Mouse (Mus musculus): ENCODE measurements around the gene Arl13b.

Arl13b gene

DNA sequence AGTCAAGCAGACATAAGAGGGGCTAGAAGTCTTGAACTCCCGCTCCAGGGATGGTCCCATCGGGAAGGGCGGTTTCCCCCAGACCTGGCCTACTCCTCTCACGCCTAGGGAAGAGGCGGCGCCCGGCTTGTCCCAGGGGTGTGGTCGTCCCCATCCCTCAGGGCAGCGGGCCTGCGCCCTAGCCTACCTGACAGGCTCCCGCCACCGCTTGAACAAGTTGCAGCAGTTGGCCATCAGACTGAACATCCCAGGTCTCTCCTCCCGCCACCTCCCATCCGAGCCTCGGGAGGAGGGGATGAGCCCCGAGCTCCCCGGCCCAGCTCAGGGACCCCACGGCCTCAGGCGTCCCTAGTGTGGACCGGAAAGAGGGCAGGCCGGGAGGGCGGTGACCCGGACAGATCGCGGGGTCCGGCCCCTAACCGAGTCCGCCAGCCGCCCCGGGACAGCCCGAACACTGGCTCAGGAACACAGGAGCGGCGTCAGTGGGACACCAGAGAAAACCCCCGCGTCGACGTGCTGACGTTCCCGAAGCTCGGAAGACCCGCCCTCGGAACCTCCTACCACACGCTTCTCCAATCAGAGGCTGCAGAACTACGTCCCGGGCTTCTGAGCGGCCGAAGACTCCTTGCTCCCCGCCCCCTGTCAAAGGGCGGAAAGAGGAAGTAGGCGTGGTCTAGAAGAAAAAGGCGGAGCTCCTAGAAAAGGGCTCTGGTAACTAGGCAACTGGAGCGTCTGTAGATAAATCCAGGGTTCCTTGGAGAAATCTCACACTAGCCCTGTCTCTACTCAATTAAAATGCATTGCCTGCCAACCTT is at the start of gene Arl13b:
TSS of gene Arl13b (minus strand) at position 543 of the 815 bp plus-strand sequence.
- peak; percentile 90 to 95 for DNase-seq

DNA sequence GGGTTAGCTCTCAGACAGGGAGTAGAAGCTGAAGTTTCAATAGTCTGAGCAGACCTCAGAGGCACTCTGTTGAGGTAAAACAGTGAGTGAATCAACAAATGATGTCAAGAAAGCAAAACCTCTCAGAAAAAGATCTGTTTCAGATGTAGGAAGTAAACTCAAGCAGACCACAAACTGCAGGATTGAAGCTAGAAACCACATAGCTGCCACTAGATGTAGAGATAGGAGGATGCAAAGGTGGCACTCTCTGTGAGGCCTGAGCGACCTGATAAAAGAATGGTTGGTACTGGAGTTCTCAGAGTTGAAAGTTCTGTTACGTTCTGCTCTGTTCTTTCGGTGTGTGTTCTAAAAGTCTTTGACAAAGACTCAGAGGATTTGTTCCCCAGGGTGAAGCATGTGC is 49.0 kb upstream of the Arl13b start:
- DNase-seq = no peak

DNA sequence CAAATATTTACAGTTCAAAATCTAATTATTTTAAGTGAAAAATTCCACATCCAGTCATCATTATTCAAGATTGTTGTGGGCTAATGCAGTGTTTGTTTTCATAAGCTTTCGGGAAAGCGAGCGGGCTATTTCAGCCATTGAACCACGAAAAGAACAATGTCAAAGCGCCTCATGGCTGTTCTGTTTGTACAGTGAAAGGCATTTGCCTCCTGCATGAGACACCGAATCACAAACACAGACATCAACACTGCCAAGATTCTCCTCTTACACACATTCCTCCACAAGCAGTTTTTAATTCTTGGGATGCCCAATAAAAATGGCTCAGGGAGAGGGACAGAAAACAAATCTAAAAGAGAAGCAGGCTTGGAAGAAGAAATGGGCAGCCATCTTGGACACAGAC is 27.2 kb upstream of the Arl13b start:
- DNase-seq = no peak

DNA sequence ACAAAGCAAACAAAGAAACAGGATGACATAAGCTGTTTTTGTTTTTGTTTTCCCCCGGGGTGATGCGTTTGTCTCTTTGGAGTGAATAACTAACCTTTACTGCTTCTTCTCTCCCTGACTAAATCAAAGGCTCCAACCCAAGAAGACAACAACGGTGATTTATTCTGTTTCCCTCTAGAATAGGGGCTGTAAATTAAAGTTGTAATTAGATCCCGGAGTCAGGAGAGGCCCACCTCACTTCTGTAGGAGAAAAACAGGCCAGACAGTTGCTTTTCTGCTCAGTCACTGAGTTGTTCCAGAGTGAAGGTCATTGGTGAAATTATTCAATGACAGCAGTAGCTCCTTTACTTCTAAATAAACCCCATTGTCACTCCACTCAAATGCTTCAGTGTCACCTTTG is 26.3 kb upstream of the Arl13b start:
- DNase-seq = no peak

DNA sequence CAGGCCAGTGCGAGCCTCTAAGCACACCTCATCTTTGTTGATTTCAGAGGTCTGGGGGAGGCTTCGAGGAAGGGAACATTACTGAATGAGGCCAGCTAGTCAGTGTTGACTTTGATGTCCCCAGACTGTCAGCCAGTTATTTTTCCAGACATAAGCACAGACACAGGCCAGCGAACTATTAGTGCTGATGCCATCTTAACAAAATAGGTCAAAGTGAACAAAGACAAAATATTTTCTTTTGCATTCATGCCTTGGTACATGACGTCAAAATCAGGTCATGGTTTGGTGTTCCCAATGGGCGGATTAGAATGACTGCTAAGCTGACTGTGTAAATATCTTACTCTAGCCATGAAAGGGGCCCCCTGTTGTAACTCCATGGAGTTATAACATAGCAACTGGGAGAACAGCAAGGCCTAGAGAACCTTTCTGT is 25.9 kb upstream of the Arl13b start:
- peak; percentile 6 to 22 for DNase-seq

DNA sequence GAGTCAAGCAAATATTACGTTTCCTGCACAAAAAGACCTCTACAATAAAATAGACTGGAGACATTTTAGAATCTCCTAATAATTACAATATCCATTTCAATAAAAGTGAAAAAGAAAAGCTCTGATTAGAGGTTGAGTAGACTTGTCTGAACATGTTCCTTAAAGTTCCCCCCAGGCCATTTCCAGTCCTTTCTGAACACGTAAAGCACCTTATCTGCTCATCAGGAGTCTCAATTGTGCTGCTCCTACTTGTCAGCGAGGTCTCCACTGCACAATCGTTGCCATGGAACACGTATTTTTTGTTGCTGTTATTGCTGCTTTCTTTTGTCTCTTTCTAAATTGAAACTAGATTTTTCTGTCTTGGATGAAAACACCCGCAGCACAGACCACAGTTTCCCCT is 14.6 kb upstream of the Arl13b start:
- no peak for DNase-seq

DNA sequence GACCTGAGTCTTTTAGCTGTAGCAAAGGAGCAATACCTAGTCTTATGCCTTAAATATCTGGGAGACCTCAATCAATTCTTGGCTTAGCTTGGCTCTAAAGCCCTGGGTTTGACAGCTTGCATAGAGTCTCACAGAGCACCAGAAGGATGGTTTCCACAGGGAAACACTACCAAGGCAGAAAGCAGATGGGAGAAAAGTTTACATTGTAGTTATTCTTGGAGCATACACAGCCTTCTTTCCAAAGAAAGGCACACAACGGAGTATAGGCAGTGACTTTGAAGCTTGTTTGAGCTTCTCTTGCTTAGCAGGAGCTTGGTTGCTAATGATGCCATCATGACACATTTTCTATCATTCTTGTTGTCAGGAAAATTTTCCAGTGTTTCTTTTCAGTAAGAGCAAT is 13.3 kb upstream of the Arl13b start:
- no peak for DNase-seq

DNA sequence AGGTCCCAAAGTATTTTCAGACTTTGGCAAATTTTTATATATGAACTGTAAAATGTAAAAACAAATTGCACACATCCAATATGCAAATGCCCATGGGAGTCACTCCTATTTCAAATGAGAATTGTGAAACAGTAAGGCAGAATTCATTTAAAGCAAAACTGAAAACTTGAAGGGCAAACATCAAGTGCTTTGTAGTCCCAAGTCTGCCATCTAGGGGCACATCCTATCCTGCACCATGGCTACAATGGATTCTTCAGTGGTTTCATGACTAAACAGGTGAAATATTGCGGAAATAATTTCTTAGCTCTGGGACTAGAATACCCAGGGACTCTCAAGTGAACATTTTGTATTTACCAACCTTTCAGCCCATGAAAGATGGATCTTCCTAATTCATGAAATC is 11.2 kb upstream of the Arl13b start:
- DNase-seq = peak; percentile 8 to 13

DNA sequence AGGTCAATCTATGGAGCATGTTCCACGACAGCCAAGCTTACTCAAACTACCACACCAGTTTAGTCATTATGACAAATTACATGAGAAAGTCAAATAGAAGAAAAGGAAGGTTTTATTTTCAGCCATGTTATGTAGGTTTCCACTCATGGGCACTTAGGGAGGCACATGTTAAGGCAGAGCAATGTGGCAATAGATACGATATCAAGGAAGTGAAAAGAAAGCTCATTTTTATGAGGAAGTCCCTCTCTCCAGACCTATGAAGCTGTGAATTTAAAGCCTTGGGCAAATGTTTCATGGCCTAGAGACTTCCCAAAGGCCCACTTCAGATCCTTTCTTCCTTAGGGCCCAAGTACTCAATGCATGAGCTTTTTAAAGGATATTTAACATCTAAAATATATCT is 10.7 kb upstream of the Arl13b start:
- no peak for DNase-seq

DNA sequence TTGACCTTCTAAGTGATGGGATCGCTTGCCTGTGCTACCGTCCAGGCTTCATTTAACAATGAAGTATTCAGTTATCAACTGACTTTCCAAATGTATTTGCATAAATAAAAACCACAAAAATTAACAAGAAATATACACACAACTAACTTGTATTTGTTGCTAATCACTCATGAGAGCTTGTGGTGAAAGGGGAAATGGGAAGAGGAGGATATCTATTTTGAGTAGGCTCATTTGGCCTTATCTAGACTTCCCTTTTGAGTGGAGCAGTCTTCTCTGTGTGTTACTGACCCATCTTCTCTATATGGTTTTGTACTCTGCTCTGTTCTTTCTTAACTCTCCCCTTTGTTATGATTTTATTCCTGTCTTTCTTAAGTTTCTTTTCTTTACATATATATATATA is 9.4 kb upstream of the Arl13b start:
- no peak for DNase-seq

DNA sequence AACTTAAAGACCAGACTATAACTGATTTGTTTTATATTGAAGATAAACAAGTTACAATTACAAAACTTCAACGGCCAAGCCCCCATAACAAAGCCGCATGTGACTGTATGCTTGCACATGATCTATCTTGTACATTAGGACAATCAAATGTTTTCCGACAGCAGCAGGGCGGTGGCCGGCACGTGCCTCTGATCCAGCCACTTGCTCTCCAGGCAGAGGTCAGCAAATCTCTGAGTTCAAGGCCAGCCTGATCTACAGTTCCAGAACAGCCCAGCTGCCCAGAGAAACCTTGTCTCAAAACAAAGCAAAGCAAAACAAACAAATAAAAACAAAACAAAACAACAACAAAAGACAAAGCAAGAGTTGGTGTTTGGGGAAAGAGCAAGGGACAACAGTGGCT is 8.5 kb upstream of the Arl13b start:
- peak in 1 of 2 experiments; percentile 7 for DNase-seq

DNA sequence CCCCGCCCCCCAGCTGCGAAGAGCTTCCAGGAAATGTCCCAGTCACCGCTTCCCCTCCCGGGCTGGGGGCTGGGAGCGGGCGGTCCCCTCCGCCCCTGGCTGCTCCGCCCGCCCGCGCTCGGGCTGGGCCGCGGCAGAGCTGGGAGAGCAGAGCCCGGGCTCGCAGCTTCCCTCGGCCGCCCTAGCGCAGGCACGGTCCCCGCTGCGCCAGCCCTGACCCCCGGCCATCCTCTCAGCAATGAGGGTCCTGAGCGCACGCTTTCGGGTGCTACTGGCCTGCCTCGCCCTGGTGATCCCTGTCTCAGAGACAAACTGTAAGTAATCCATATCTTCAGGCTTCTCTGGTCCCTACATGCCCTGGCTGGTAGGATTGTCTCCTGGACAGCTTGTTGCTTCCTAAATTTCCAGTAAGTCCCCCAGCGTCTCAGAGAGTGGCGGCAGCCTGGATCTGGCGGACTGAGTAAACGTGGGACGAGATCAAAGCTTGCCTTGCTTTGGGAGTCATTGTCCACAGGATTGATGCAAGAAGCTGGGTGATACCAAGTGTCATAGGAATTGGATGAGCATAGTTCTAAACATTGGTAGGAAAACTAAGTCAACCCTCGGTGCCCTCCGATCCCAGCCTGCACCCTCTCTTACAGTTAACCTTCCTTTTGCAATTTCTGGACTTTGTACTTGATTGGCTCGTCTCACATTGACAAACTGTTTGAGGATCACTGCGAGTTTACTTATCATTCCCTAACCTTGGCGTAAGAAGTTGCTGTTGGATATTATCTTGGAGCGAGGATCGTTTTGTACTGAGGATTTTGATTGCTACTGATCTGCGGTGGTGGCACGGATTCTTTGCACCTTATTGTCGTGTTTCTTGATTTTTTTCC is 7.6 kb upstream of the Arl13b start, which contains the start of gene Pros1:
TSS of gene Pros1 (plus strand) at position 117 of the 878 bp plus-strand sequence.
- peak; percentile 74 to 84 for DNase-seq

DNA sequence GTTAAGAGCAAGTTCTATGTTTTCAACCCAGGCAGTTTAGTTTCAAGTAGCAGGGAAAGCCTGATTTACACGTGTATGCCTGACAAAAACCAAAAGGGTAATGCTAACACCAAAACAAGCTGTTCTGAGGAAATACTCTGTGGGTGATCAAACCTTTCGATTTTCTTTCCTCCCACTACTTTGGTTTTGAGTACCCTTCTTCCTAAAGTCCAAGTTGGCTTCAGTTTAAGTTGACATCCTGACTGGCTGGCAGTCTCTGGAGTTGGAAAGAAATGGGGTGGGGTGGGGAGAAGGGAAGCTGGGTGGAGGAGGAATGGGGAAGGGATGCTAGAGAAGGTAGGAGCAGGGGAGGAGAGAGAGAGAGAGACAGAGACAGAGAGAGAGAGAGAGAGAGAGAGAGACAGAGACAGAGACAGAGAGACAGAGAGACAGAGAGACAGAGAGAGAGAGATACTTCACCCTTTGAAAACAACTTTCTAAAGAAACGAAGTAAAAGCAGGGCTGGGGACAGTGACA is 6.8 kb upstream of the Arl13b start:
- no peak for DNase-seq

DNA sequence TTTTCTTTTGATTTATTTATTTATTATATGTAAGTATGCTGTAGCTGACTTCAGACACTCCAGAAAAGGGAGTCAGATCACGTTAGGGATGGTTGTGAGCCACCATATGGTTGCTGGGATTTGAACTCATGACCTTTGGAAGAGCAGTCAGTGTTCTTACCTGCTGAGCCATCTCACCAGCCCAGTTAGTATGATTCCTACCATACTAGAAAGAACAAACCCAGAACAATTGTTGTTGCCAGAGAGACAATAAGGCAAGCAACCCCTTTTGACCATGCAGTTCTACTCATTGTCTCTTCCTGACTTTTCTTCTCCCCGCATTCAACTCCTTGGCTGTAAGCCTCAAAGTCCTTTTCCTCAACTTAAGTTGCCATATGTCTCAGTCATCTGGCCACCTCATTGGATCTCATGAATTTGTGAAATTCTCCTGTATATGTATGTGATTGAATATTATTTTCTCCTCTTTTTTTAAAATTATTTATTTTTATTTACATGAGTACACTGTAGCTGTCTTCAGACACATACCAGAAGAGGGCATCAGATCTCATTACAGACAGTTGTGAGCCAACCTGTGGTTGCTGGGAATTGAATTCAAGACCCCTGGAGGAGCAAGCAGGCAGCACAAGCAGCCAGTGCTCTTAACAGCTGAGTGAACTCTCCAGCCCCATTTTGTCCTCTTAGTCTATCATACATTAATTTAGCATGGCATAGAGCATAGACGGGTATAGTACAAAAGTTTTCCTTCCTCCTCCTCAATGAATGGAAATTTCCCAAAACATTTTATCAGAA is 5.8 kb upstream of the Arl13b start:
- DNase-seq = no peak

DNA sequence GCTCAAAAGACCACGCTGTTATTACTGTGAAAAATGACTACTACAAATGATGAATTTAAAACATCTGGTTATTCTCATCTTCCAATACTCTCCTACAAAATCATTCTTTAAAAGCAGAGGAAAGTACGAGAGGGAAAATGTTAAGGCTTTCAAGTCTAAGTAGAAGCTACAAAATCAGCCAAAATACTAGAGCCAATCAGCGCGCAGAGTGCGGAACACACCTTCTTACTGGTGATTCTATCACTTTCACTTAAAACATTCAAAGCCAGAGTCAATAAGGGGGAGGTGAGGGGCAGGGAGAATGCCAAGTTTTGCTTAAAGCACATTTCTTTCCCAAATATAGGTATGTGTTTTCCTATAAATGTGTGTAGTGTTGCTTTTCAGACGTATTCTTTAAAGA is 1.5 kb downstream of the Arl13b start:
- DNase-seq = no peak

DNA sequence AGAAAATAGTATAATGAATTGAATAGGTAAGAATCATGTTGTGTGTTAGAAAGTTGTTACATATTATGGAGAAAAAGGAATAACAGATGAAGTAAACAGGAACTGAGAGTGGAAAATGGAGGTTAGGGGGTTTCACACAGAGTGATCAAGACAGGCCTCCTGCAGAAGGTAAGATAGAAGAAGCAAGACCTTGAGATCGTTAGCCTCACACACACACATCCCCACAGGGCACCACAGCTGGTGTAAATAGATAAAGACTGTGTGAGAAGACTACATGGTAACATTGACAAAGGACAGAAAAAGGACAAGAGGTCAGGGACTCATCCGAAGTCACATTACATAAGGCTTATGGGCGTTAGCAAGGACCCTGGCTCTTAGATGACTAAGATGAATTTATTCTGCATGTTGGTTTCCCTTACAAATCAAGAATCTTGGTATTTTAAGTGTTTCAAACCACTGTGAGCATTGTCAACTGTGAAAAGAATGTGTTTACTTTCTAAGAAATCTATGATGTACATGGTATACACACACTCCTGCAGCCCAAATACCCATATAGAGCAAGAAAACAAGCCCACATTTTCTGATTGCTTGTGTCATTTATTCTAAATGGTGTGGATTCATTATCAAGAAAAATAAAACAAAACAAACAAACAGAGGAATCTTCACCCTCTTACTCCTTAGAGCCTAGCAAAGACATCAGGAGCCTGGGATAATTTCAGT is 12.7 kb downstream of the Arl13b start:
- no peak for DNase-seq

DNA sequence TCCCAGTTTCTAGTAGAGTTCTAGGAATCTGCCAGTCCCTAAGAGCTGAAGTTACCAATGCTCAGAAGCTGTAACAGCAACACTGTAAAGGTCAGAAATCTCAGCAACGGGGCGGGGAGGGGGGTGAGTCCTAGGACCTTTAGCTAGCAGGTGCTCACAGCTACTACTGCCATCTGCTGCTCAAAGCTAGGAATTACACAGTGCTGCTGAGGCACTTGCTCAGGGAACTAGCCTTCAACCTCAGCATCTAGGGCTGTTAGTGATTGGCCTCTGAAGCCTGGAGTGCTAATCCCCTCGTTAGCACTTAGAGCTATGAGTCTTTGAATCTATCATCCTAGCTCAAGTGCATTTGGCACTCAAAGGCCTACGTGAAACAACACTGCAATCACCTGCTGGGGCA is 14.4 kb downstream of the Arl13b start:
- peak; percentile 62 to 76 for DNase-seq

DNA sequence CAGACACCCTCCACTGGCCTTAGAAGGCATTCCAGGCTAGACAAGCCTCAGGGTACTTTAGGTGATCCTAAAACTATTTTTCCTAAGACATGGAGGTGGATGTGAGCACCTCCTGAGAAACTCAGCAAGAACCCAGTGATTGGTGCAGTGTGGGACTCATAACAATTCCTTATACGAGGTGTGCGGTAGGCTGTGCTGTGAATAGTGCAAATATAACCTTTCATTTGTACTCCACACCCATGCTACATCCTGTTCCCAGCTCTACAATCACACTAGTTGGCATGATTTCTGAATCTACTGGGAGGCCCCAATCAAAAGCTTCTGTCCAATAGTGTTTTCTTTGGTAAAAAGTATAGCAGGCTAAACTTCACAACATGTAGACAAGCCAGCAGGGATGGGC is 14.8 kb downstream of the Arl13b start:
- DNase-seq = no peak

DNA sequence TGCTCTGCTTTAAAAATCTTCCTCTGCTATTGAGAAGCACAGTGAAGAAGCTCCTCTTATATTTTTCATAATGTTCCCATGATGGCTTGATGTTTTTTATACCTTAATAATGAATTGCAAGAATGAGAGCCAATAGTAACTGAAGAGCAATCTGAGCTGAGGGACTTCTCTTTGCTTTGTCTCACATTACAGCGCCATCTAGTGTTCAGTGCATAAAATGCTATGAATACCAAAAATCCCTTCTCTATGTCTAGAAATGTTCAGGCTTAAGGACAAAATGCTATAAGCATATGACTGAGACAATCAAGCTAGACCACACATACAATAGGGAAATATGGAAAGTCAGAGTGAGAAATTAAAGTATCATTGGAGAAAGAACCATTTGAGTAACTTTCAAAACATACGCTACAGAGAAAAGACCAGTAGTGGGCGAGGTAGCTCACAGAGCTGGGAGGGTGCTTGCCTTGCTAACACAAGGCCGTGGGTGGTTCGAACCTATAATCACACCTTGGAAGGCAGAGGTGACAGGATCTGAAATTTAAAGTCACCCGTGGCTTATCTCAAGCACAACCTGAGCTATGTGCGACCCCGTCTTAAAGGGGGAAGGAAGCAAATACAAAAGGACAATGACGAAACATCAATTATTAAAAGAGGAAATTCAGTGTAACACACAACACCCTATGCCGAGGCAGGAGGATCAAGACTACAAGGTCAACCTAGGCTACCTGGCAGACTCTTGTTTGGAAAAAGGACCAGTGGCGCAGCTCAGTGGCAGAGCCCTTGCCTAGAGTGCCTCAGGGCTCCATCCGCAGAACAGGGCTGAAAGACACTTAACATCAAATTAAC is 20.5 kb downstream of the Arl13b start:
- DNase-seq = no peak

DNA sequence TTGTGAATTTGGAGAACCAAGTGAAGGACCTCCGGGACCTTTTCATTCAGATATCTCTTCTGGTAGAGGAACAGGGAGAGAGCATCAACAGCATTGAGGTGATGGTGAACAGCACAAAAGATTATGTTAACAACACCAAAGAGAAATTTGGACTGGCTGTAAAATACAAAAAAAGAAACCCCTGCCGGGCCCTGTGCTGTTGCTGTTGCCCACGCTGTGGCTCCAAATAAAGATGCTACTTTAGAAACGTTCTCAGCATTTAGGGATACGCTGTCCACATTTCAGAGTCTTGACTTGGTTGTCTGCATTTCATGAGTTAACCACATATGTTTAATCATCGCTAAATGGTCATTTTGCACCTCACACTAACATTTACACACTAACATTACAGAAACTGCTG is 24.4 kb downstream of the Arl13b start:
- DNase-seq = no peak

DNA sequence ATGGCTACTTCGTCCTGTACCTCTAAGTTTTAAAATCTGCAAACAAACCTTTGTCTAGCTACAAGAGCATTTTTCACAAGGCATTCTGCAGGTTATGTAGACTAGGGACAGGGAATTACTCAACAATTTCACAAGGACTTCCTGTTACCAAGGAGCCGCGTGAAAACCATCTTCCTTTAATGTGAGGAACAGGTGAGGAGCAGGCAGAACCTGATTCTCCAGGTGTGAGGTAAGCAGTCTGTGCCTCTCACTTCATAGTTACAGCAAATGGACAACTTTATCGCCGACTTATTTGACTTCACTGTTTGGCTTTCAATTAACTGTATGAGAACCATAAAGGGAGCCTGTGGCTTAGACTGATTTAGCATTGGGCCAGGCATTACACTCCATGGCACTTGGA is 32.3 kb downstream of the Arl13b start, which contains the start of gene Stx19:
TSS of gene Stx19 (plus strand) at position 186 of the 400 bp plus-strand sequence.
- DNase-seq = no peak

Measured in kidney, postnatal 4 days (tissue).